9 mouse cellular contexts compared by ENCODE assay signal in the genomic region with DNA sequence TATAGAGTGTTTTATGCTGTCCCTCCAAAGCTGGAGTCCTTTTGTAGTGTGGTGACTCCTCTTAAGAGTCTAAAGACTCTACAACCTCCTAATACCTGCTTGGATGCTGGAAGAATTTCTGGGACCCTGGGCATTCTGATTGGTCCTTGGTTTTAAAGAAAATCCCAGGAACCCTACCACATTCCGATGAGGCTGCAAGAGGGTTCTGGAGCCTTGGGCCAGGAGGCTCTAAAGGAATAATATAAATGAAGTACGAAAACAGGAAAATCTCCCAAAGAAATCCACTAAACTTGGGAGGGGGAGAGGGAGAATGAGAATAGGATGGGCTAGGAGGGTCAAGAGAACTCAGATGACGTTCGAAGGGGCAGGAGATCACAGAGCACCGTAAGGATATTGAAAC. TPM values are rescaled to one million over a fixed set of nuclear protein-coding genes. Genes with fewer than 3 reads are reported as not detected.
A peak's percentile ranks its signal among the peaks of the same experiment; 100 is the strongest.
DNase-seq lines count a peak whose midpoint lies in the region; ATAC-seq and TF ChIP-seq lines count a peak whose summit lies in the region.
"Had no signal": no experiment of that assay in that cellular context is flagged by ENCODE, and none has a peak within 500 bp of the region (broad histone marks: within the 10 kb centered on the region; RNA-seq: fewer than 3 reads in every experiment).

No protein-coding gene starts in this region.

- no peaks in the 10 kb centered on the region for H3K27me3 ChIP-seq in heart, embryonic 16.5 days (ENCODE audit: control insufficient read depth, insufficient read depth, low read length)
- no peaks in the 10 kb centered on the region for H3K27me3 ChIP-seq in MEL (ENCODE audit: control insufficient read depth in 1 of 2, insufficient read depth in 2 of 2, low read length in 2 of 2)
- H3K27me3 ChIP-seq in hindbrain, embryonic 10.5 days (ENCODE audit: insufficient read depth, poor library complexity, severe bottlenecking) = no peaks in the 10 kb centered on the region
- H3K27me3 ChIP-seq in midbrain, embryonic 11.5 days (ENCODE audit: control insufficient read depth, insufficient read depth, low read length) = no peaks in the 10 kb centered on the region
- H3K27me3 ChIP-seq: Patski had no signal

- DNase-seq in heart, postnatal 25 days (ENCODE audit: low spot score) = no peak
- peak; percentile 24 for DNase-seq in MEL (ENCODE audit: low read depth, low spot score)
- DNase-seq in hindbrain, embryonic 10.5 days (ENCODE audit: low spot score) = no peak
- DNase-seq in midbrain, embryonic 11.5 days (ENCODE audit: low spot score, missing footprints) = no peak
- no peak for DNase-seq in left cerebral cortex, adult 18-20 months (ENCODE audit: low spot score in 2 of 2)
- DNase-seq in embryo, embryonic 11 days = no peak
- no peak for DNase-seq in kidney, adult 8-10 months

- no peak for TF ChIP-seq POLR2A in MEL (IDR thresholded peaks at IDR 0.05; ENCODE audit: control insufficient read depth in 1 of 2, insufficient read depth in 1 of 2, low read depth in 1 of 2, low read length in 2 of 2, poor library complexity in 1 of 2)

- TF ChIP-seq CTCF in MEL (IDR thresholded peaks at IDR 0.05 in 2 of 3, conservative IDR thresholded peaks at IDR 0.05 in 1 of 3; ENCODE audit: control insufficient read depth in 1 of 3, insufficient read depth in 1 of 3, low read depth in 2 of 3, low read length in 3 of 3, poor library complexity in 1 of 3, severe bottlenecking in 1 of 3) = no peak

- peaks cover 4% of the 10 kb centered on the region for H3K4me1 ChIP-seq in heart, embryonic 16.5 days (ENCODE audit: control insufficient read depth, insufficient read depth, low read length)
- H3K4me1 ChIP-seq in MEL (ENCODE audit: control insufficient read depth in 1 of 2, insufficient read depth in 2 of 2, low read length in 2 of 2) = peaks cover 4 to 12% of the 10 kb centered on the region in 2 experiments; a peak in 3 of 4 replicates
- H3K4me1 ChIP-seq in hindbrain, embryonic 10.5 days (replicated peaks) = peaks cover 45% of the 10 kb centered on the region
- peaks cover 11% of the 10 kb centered on the region for H3K4me1 ChIP-seq in midbrain, embryonic 11.5 days (ENCODE audit: control insufficient read depth, insufficient read depth, low read length)

- TF ChIP-seq EP300 in MEL (IDR thresholded peaks at IDR 0.05; ENCODE audit: low read depth in 1 of 2, low read length in 2 of 2) = no peak

- peaks cover 7% of the 10 kb centered on the region; the same call in 1 of the 2 replicates for H3K79me2 ChIP-seq in MEL (ENCODE audit: control insufficient read depth, insufficient read depth, low read length, poor library complexity)

- H3K4me2 ChIP-seq in heart, embryonic 16.5 days (ENCODE audit: low read depth, low read length) = peak overlapping the region; percentile 82
- H3K4me2 ChIP-seq in midbrain, embryonic 11.5 days = peak overlapping the region; percentile 73

- H3K27ac ChIP-seq in heart, embryonic 16.5 days (ENCODE audit: low read length) = peak overlapping the region; percentile 97
- peak overlapping the region; percentile 92 for H3K27ac ChIP-seq in MEL (ENCODE audit: control insufficient read depth, low read depth, low read length)
- peak overlapping the region; percentile 96 for H3K27ac ChIP-seq in hindbrain, embryonic 10.5 days
- H3K27ac ChIP-seq in midbrain, embryonic 11.5 days (ENCODE audit: low read depth, low read length) = peak overlapping the region; percentile 84

- H3K9ac ChIP-seq in heart, embryonic 16.5 days (ENCODE audit: low read length) = peak overlapping the region; percentile 88
- H3K9ac ChIP-seq in MEL (ENCODE audit: control insufficient read depth, low read depth, low read length, poor library complexity, severe bottlenecking) = peak overlapping the region; percentile 99
- peak overlapping the region; percentile 77 for H3K9ac ChIP-seq in midbrain, embryonic 11.5 days (ENCODE audit: low read length)

- intact Hi-C loops in heart, postnatal 25 days (cut with DNase I) = no loop called here

- no peak for TF ChIP-seq RAD21 in MEL (IDR thresholded peaks at IDR 0.05; ENCODE audit: low read depth, low read length)

- no peak for ATAC-seq in heart, embryonic 16.5 days (replicated peaks; ENCODE audit: extremely low read depth, insufficient read depth, low FRiP score)
- ATAC-seq in midbrain, embryonic 11.5 days (ENCODE audit: low FRiP score) = no peak

- 5% methylated on average over 5 of the region's 5 CpGs for WGBS in heart, embryonic 16.5 days
- 6% methylated on average over 5 of the region's 5 CpGs for WGBS in hindbrain, embryonic 10.5 days
- 2% methylated on average over 5 of the region's 5 CpGs for WGBS in midbrain, embryonic 11.5 days

- H3K9me3 ChIP-seq in heart, embryonic 16.5 days (replicated peaks; ENCODE audit: control insufficient read depth, low read length) = no peaks in the 10 kb centered on the region
- H3K9me3 ChIP-seq in MEL (replicated peaks; ENCODE audit: insufficient read depth, low read length) = no peaks in the 10 kb centered on the region
- no peaks in the 10 kb centered on the region for H3K9me3 ChIP-seq in hindbrain, embryonic 10.5 days
- no peaks in the 10 kb centered on the region for H3K9me3 ChIP-seq in midbrain, embryonic 11.5 days (ENCODE audit: control insufficient read depth, low read length)

- no peaks in the 10 kb centered on the region; the same call in 1 of the 2 replicates for H3K36me3 ChIP-seq in heart, embryonic 16.5 days (ENCODE audit: control insufficient read depth, insufficient read depth)
- H3K36me3 ChIP-seq in MEL (ENCODE audit: control insufficient read depth in 1 of 2, insufficient read depth in 2 of 2, low read length in 2 of 2) = peaks cover 0 to 7% of the 10 kb centered on the region in 2 experiments; a peak in 2 of 4 replicates
- H3K36me3 ChIP-seq in hindbrain, embryonic 10.5 days = peaks cover 21% of the 10 kb centered on the region
- H3K36me3 ChIP-seq in midbrain, embryonic 11.5 days (ENCODE audit: control insufficient read depth, insufficient read depth, low read length) = no peaks in the 10 kb centered on the region

- H3K4me3 ChIP-seq in heart, embryonic 16.5 days (ENCODE audit: low read length) = peak overlapping the region; percentile 78
- peak overlapping the region; percentile 84 to 85 for H3K4me3 ChIP-seq in MEL (ENCODE audit: control insufficient read depth in 1 of 2, insufficient read depth in 1 of 2, low read depth in 2 of 2, low read length in 2 of 2)
- peak overlapping the region; percentile 65 for H3K4me3 ChIP-seq in hindbrain, embryonic 10.5 days
- peak overlapping the region; percentile 56 for H3K4me3 ChIP-seq in midbrain, embryonic 11.5 days (ENCODE audit: low read depth, low read length)

RNA-seq across cellular contexts. Expression of gene Pih1d1, which starts 0.5 kb away (rescaled TPM):
- polyA plus RNA-seq in heart, embryonic 16.5 days (2015; fragmentation: Nextera tagmentation; extraction: Ambion mirVana) = 76.8 and 82.5 TPM in 2 replicates
- total RNA-seq in heart, postnatal 25 days (2021) = 10 to 100 TPM; 29.7 to 30.9 TPM
- total RNA-seq in MEL (2012; rRNA removed) = 119 and 141 TPM in 2 replicates
- polyA plus RNA-seq in MEL (2012; ENCODE audit: insufficient read depth in 1 of 2, insufficient read length in 2 of 2, low read depth in 1 of 2, low replicate concordance in 2 of 2, missing spikeins in 1 of 2) = 100 to 1,000 TPM in 1 of 2 experiments, not detected in 1; 148 TPM
- polyA plus RNA-seq in hindbrain, embryonic 10.5 days (2016; fragmentation: Nextera tagmentation; extraction: Ambion mirVana) = 101 and 116 TPM in 2 replicates
- 104 and 105 TPM in 2 replicates for polyA plus RNA-seq in midbrain, embryonic 11.5 days (2014; fragmentation: Nextera tagmentation; extraction: Ambion mirVana)
- total RNA-seq in left cerebral cortex, adult 18-20 months (2021) = 10 to 100 TPM; 46.7 to 51.7 TPM

RNA-seq across cellular contexts. Expression of gene Aldh16a1, which starts 0.8 kb away (rescaled TPM):
- polyA plus RNA-seq in heart, embryonic 16.5 days (2015; fragmentation: Nextera tagmentation; extraction: Ambion mirVana) = 33.9 and 38.2 TPM in 2 replicates
- 10 to 100 TPM; 23.5 to 37.6 TPM for total RNA-seq in heart, postnatal 25 days (2021)
- 33.9 and 34.0 TPM in 2 replicates for total RNA-seq in MEL (2012; rRNA removed)
- polyA plus RNA-seq in MEL (2012; ENCODE audit: insufficient read depth in 1 of 2, insufficient read length in 2 of 2, low read depth in 1 of 2, low replicate concordance in 2 of 2, missing spikeins in 1 of 2) = 10 to 100 TPM in 1 of 2 experiments, not detected in 1; 61.6 TPM
- polyA plus RNA-seq in hindbrain, embryonic 10.5 days (2016; fragmentation: Nextera tagmentation; extraction: Ambion mirVana) = 54.5 and 55.3 TPM in 2 replicates
- 22.0 and 25.7 TPM in 2 replicates for polyA plus RNA-seq in midbrain, embryonic 11.5 days (2014; fragmentation: Nextera tagmentation; extraction: Ambion mirVana)
- 10 to 100 TPM; 12.7 to 15.1 TPM for total RNA-seq in left cerebral cortex, adult 18-20 months (2021)

RNA-seq across cellular contexts. Expression of gene Slc17a7, which starts 10.2 kb away (rescaled TPM):
- polyA plus RNA-seq in heart, embryonic 16.5 days (2015; fragmentation: Nextera tagmentation; extraction: Ambion mirVana) = 3.6 and 4.7 TPM in 2 replicates
- total RNA-seq in heart, postnatal 25 days (2021) = 10 to 100 TPM; 18.1 to 18.7 TPM
- total RNA-seq in MEL (2012; rRNA removed) = 0.23 TPM in 2 replicates
- 1 to 10 TPM in 1 of 2 experiments, not detected in 1; 1.0 TPM for polyA plus RNA-seq in MEL (2012; ENCODE audit: insufficient read depth in 1 of 2, insufficient read length in 2 of 2, low read depth in 1 of 2, low replicate concordance in 2 of 2, missing spikeins in 1 of 2)
- polyA plus RNA-seq in hindbrain, embryonic 10.5 days (2016; fragmentation: Nextera tagmentation; extraction: Ambion mirVana) = 0.71 and 1.2 TPM in 2 replicates
- 0.40 and 0.51 TPM in 2 replicates for polyA plus RNA-seq in midbrain, embryonic 11.5 days (2014; fragmentation: Nextera tagmentation; extraction: Ambion mirVana)
- total RNA-seq in left cerebral cortex, adult 18-20 months (2021) = 1,000 to 10,000 TPM; 1,307 TPM

RNA-seq across cellular contexts. Expression of gene Flt3l, which starts 17.4 kb away (rescaled TPM):
- 2.3 and 2.8 TPM in 2 replicates for polyA plus RNA-seq in heart, embryonic 16.5 days (2015; fragmentation: Nextera tagmentation; extraction: Ambion mirVana)
- total RNA-seq in heart, postnatal 25 days (2021) = 10 to 100 TPM in 1 of 2 experiments, 1 to 10 TPM in 1; 5.3 to 15.0 TPM
- total RNA-seq in MEL (2012; rRNA removed) = 9.5 and 13.0 TPM in 2 replicates
- 10 to 100 TPM in 1 of 2 experiments, not detected in 1; 35.4 TPM for polyA plus RNA-seq in MEL (2012; ENCODE audit: insufficient read depth in 1 of 2, insufficient read length in 2 of 2, low read depth in 1 of 2, low replicate concordance in 2 of 2, missing spikeins in 1 of 2)
- polyA plus RNA-seq in hindbrain, embryonic 10.5 days (2016; fragmentation: Nextera tagmentation; extraction: Ambion mirVana) = 0.85 and 2.0 TPM in 2 replicates
- polyA plus RNA-seq in midbrain, embryonic 11.5 days (2014; fragmentation: Nextera tagmentation; extraction: Ambion mirVana) = 0.40 and 0.97 TPM in 2 replicates
- total RNA-seq in left cerebral cortex, adult 18-20 months (2021) = 1 to 10 TPM; 8.4 to 9.7 TPM

RNA-seq across cellular contexts. Expression of gene Gm45713, which starts 17.6 kb away (rescaled TPM):
- polyA plus RNA-seq in heart, embryonic 16.5 days (2015; fragmentation: Nextera tagmentation; extraction: Ambion mirVana) = 0.34 TPM in 1 of 2 replicates, not detected in the other
- total RNA-seq in heart, postnatal 25 days (2021) = not detected
- 0.69 and 3.9 TPM in 2 replicates for total RNA-seq in MEL (2012; rRNA removed)
- not detected for polyA plus RNA-seq in MEL (2012; ENCODE audit: insufficient read depth in 1 of 2, insufficient read length in 2 of 2, low read depth in 1 of 2, low replicate concordance in 2 of 2, missing spikeins in 1 of 2)
- polyA plus RNA-seq in hindbrain, embryonic 10.5 days (2016; fragmentation: Nextera tagmentation; extraction: Ambion mirVana) = 0.13 and 0.15 TPM in 2 replicates
- polyA plus RNA-seq in midbrain, embryonic 11.5 days (2014; fragmentation: Nextera tagmentation; extraction: Ambion mirVana) = 0.17 and 0.60 TPM in 2 replicates
- not detected for total RNA-seq in left cerebral cortex, adult 18-20 months (2021)
- polyA plus RNA-seq: Patski had no signal
